Mouse (Mus musculus) liver, postnatal 0 days (tissue): ENCODE data around the gene Med24.

Experiments
- CTCF ChIP-seq: sonication (generic); IDR thresholded peaks from 2 replicates; pipeline ENCODE4 v1.5.1; 2016; ENCODE audit warnings: antibody characterized with exemption, low read depth
- EP300 ChIP-seq: IDR thresholded peaks from 2 replicates; pipeline ENCODE4 v1.6.1; 2016; ENCODE audit warnings: antibody characterized with exemption, low read depth, mild to moderate bottlenecking

DNA sequence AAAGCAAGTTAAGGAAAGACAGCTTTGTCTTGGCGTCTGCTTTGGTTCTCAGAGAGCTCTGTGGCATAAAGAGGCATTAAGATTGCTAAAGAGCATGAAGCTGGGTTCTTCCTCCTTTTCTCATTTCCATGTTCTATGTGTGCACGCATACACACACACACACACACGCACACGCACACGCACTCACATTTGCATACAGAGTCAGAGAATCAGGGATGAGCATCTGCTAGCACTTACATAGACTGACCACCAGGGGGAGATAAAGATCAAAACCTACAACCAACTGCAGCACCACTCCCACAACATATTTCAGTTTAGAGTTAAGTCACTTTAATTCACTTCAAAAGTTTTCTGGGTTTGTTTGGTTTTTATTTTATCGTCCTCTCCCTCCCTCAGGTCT lies 68.7 kb downstream of the Med24 start:
- TF ChIP-seq CTCF = peak; percentile 88
- no peak for TF ChIP-seq EP300
